ENCODE assay signal across 8 mouse cellular contexts in genomic region chr15:12084164-12084563, GRCm38 (mm10). TPM values are rescaled to one million over a fixed set of nuclear protein-coding genes. Genes with fewer than 3 reads are reported as not detected.
DNase-seq lines count a peak whose midpoint lies in the region; ATAC-seq lines count a peak whose summit lies in the region.

No protein-coding gene starts in this region.

- no peaks in the 10 kb centered on the region for H3K36me3 ChIP-seq in heart, embryonic 12.5 days

- H3K9ac ChIP-seq in heart, embryonic 12.5 days, result no peak overlapping the region

- no peak overlapping the region for H3K4me2 ChIP-seq in heart, embryonic 12.5 days

- H3K4me3 ChIP-seq in heart, embryonic 12.5 days, result no peak overlapping the region

- WGBS in heart, embryonic 12.5 days, result 59% methylated on average over 6 of the region's 6 CpGs

- DNase-seq in heart, adult 18-20 months, result peak; percentile 66 to 72
- peak; percentile 21 for DNase-seq in ovary, postnatal 10 days (ENCODE audit: low spot score)
- DNase-seq in ovary, adult 18-20 months (ENCODE audit: low spot score), result no peak
- DNase-seq in left cerebral cortex, postnatal 14 days (ENCODE audit: low spot score in 2 of 2), result peak; percentile 52 to 62
- no peak for DNase-seq in Muller cell, postnatal 12 days (ENCODE audit: inconsistent ontology term)
- DNase-seq in spleen, adult 12 weeks (ENCODE audit: low spot score), result no peak

- intact Hi-C loops in left cerebral cortex, postnatal 14 days (cut with DNase I), result no loop called here

- no peaks in the 10 kb centered on the region for H3K4me1 ChIP-seq in heart, embryonic 12.5 days (replicated peaks)

- ATAC-seq in heart, embryonic 12.5 days (ENCODE audit: insufficient number of reproducible peaks, low FRiP score), result no peak
- no peak for ATAC-seq in CD4-positive, CD25-positive, alpha-beta regulatory T cell, adult 4 months

- no peaks in the 10 kb centered on the region for H3K9me3 ChIP-seq in heart, embryonic 12.5 days (replicated peaks)

- H3K27ac ChIP-seq in heart, embryonic 12.5 days (ENCODE audit: poor library complexity, severe bottlenecking), result no peak overlapping the region

- H3K27me3 ChIP-seq in heart, embryonic 12.5 days (replicated peaks), result no peaks in the 10 kb centered on the region

RNA-seq across cellular contexts. Expression of gene Zfr, which starts 33.5 kb away (rescaled TPM):
- 10 to 100 TPM; 66.4 to 81.2 TPM for total RNA-seq in heart, adult 18-20 months (2021)
- polyA plus RNA-seq in heart, embryonic 12.5 days (2016; fragmentation: Nextera tagmentation; extraction: Ambion mirVana), result 105 and 108 TPM in 2 replicates
- total RNA-seq in left cerebral cortex, postnatal 14 days (2021), result 100 to 1,000 TPM; 347 to 349 TPM
- 100 to 1,000 TPM; 189 to 227 TPM for polyA plus RNA-seq in CD4-positive, CD25-positive, alpha-beta regulatory T cell, adult 4 months (2017; shearing (Covaris generic))

Comparison
In these comparisons a context has a peak if more than half of its experiments do, and no peak if none do; other contexts are left out.
1. DNase-seq: peak in heart, adult 18-20 months (2 of 2), ovary, postnatal 10 days (single experiment) and left cerebral cortex, postnatal 14 days (2 of 2); none in ovary, adult 18-20 months (single experiment), Muller cell, postnatal 12 days (single experiment) and spleen, adult 12 weeks (single experiment).
2. RNA of gene Zfr, which starts 33.5 kb away (total RNA-seq): 347 to 349 TPM in left cerebral cortex, postnatal 14 days; 66.4 to 81.2 TPM in heart, adult 18-20 months; every median in the first group is over 4 times any median in the second.